Comparison of ENCODE assay signal across 9 mouse cellular contexts in genomic region chr9:27325920-27326319, GRCm38 (mm10). TPM values are rescaled to one million over a fixed set of nuclear protein-coding genes. Genes with fewer than 3 reads are reported as not detected.
DNase-seq lines count a peak whose midpoint lies in the region; ATAC-seq lines count a peak whose summit lies in the region.
"Had no signal": no experiment of that assay in that cellular context is flagged by ENCODE, and none has a peak within 500 bp of the region (broad histone marks: within the 10 kb centered on the region; RNA-seq: fewer than 3 reads in every experiment).

No protein-coding gene starts in this region.

- 43% methylated on average over 2 of the region's 2 CpGs for WGBS in kidney, embryonic 16.5 days
- 54% methylated on average over 2 of the region's 2 CpGs for WGBS in neural tube, embryonic 11.5 days

- no peaks in the 10 kb centered on the region for H3K4me1 ChIP-seq in kidney, embryonic 16.5 days (ENCODE audit: insufficient read depth, low read length)
- no peaks in the 10 kb centered on the region for H3K4me1 ChIP-seq in neural tube, embryonic 11.5 days (ENCODE audit: control insufficient read depth, insufficient read depth, low read length)
- H3K4me1 ChIP-seq: liver, embryonic 15.5 days had no signal

- H3K9ac ChIP-seq in kidney, embryonic 16.5 days (replicated peaks; ENCODE audit: low read length) = no peak overlapping the region
- H3K9ac ChIP-seq in neural tube, embryonic 11.5 days (ENCODE audit: low read length) = no peak overlapping the region
- H3K9ac ChIP-seq: liver, embryonic 15.5 days had no signal

- no peak overlapping the region for H3K4me3 ChIP-seq in kidney, embryonic 16.5 days (ENCODE audit: low read length)
- no peak overlapping the region for H3K4me3 ChIP-seq in neural tube, embryonic 11.5 days (ENCODE audit: low read depth, low read length)
- H3K4me3 ChIP-seq: liver, embryonic 15.5 days had no signal

- H3K9me3 ChIP-seq in kidney, embryonic 16.5 days (ENCODE audit: low read length) = no peaks in the 10 kb centered on the region
- H3K9me3 ChIP-seq in neural tube, embryonic 11.5 days (ENCODE audit: control insufficient read depth, low read length) = no peaks in the 10 kb centered on the region
- H3K9me3 ChIP-seq: liver, embryonic 15.5 days had no signal

- DNase-seq in kidney, adult 11 months = peak; percentile 27
- DNase-seq in NIH3T3 (ENCODE audit: low read depth) = peak; percentile 70
- peak; percentile 81 to 94 for DNase-seq in cerebellum, postnatal 36 days
- peak; percentile 21 to 57 for DNase-seq in heart, adult 9 months (ENCODE audit: low spot score in 2 of 2)
- DNase-seq in left cerebral cortex, adult 18-20 months (ENCODE audit: low spot score in 2 of 2) = peak; percentile 67 to 82
- peak; percentile 74 for DNase-seq in neural tube, embryonic 11.5 days (ENCODE audit: low spot score)

- no peak for ATAC-seq in kidney, embryonic 16.5 days (ENCODE audit: low FRiP score, low TSS enrichment)
- no peak for ATAC-seq in neural tube, embryonic 11.5 days (ENCODE audit: insufficient read depth, low FRiP score, low TSS enrichment)
- ATAC-seq in erythroid progenitor cell, adult 5-6 weeks (replicated peaks; ENCODE audit: low FRiP score, poor library complexity, severe bottlenecking) = no peak

- H3K27ac ChIP-seq in kidney, embryonic 16.5 days (ENCODE audit: low read length) = no peak overlapping the region
- no peak overlapping the region for H3K27ac ChIP-seq in neural tube, embryonic 11.5 days (ENCODE audit: low read depth, low read length)
- H3K27ac ChIP-seq: liver, embryonic 15.5 days had no signal

- no peaks in the 10 kb centered on the region for H3K27me3 ChIP-seq in kidney, embryonic 16.5 days (ENCODE audit: insufficient read depth, low read length)
- no peaks in the 10 kb centered on the region for H3K27me3 ChIP-seq in neural tube, embryonic 11.5 days (ENCODE audit: control insufficient read depth, insufficient read depth, low read length)
- H3K27me3 ChIP-seq: liver, embryonic 15.5 days had no signal

- H3K4me2 ChIP-seq in kidney, embryonic 16.5 days (replicated peaks; ENCODE audit: low read depth, low read length) = no peak overlapping the region
- H3K4me2 ChIP-seq in neural tube, embryonic 11.5 days (ENCODE audit: low read depth) = no peak overlapping the region
- H3K4me2 ChIP-seq: liver, embryonic 15.5 days had no signal

- H3K36me3 ChIP-seq in kidney, embryonic 16.5 days (ENCODE audit: insufficient read depth, low read length) = no peaks in the 10 kb centered on the region
- H3K36me3 ChIP-seq in neural tube, embryonic 11.5 days (ENCODE audit: control insufficient read depth, insufficient read depth, low read length) = no peaks in the 10 kb centered on the region; the same call in 1 of the 2 replicates
- H3K36me3 ChIP-seq: liver, embryonic 15.5 days had no signal

RNA-seq across cellular contexts. Expression of gene Igsf9b, which starts 26.9 kb away (rescaled TPM):
- 2.6 and 2.8 TPM in 2 replicates for polyA plus RNA-seq in kidney, embryonic 16.5 days (2015; fragmentation: Nextera tagmentation; extraction: Ambion mirVana)
- total RNA-seq in left cerebral cortex, adult 18-20 months (2021) = 10 to 100 TPM; 64.8 to 67.9 TPM
- 6.1 and 7.4 TPM in 2 replicates for polyA plus RNA-seq in neural tube, embryonic 11.5 days (2014; fragmentation: Nextera tagmentation; extraction: Ambion mirVana)
- not detected in 2 replicates for total RNA-seq in erythroid progenitor cell, adult 5-6 weeks (2015; ENCODE audit: low replicate concordance)
- not detected in 2 replicates for total RNA-seq in erythroid progenitor cell, adult 5-6 weeks (2017; ENCODE audit: low replicate concordance)

Comparison
In these comparisons a context has a peak if more than half of its experiments do, and no peak if none do; other contexts are left out.
1. DNase-seq: peak in every context shown above with its lines; median percentile 88 in cerebellum, postnatal 36 days; 74 in left cerebral cortex, adult 18-20 months; 74 in neural tube, embryonic 11.5 days; 70 in NIH3T3; 39 in heart, adult 9 months; 27 in kidney, adult 11 months.
2. RNA of gene Igsf9b, which starts 26.9 kb away (total RNA-seq): 64.8 to 67.9 TPM in left cerebral cortex, adult 18-20 months; not detected in erythroid progenitor cell, adult 5-6 weeks; every median in the first group is over 10 times any median in the second.